Mouse (Mus musculus): ENCODE results near the gene Amz1. TPM values are rescaled to one million over a fixed set of nuclear protein-coding genes. Genes with fewer than 3 reads are reported as not detected.

The Amz1 gene
- polyA plus RNA-seq, 1 experiment from 2014 or later: 0.65 TPM

DNA sequence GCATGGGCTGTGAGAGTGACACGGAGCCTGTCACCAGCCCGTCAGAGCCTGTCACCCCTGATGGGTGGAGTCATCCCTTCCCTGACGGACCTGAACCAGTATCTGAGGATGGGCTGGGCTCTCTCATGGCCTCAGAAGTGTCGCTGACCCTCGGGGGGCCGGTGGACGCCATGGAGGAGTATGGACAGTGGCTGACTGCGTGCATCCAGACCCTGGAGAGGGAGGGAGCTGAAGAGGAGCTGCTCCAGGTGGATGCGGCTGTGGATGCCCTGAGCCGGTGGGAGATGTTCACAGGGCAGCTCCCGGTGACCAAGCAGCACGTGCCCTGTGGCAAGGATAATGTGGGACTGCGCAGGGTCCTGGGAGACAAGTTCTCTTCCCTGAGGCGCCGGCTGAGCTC, 28.1 kb downstream of the Amz1 start:
- Histone ChIP-seq H3K9ac (ENCODE audit: low read length) (no peak overlapping the region), H3K27me3 (ENCODE audit: control insufficient read depth, insufficient read depth, low read length) (no peaks in the 10 kb centered on the region), H3K36me3 (ENCODE audit: control insufficient read depth, insufficient read depth, low read length) (no peaks in the 10 kb centered on the region), H3K4me3 (ENCODE audit: low read depth, low read length) (no peak overlapping the region), H3K27ac (replicated peaks) (no peak overlapping the region), H3K4me2 (replicated peaks; ENCODE audit: low read depth) (no peak overlapping the region), H3K4me1 (replicated peaks; ENCODE audit: control insufficient read depth, insufficient read depth) (peaks cover 6% of the 10 kb centered on the region), H3K9me3 (ENCODE audit: control insufficient read depth, low read length) (no peaks in the 10 kb centered on the region)
- no peak for TF ChIP-seq CTCF (IDR thresholded peaks at IDR 0.05; ENCODE audit: low read depth)
- TF ChIP-seq EP300 (optimal IDR thresholded peaks at IDR 0.05): no peak
- 93% methylated on average over 15 of the region's 15 CpGs for WGBS
- no peak for ATAC-seq (ENCODE audit: low FRiP score, low TSS enrichment)
- DNase-seq (ENCODE audit: low spot score): no peak

- Histone ChIP-seq H3K4me1 (replicated peaks; ENCODE audit: control insufficient read depth, insufficient read depth) (peaks cover 6% of the 10 kb centered on the region), H3K36me3 (ENCODE audit: control insufficient read depth, insufficient read depth, low read length) (no peaks in the 10 kb centered on the region), H3K9me3 (ENCODE audit: control insufficient read depth, low read length) (no peaks in the 10 kb centered on the region), H3K27me3 (ENCODE audit: control insufficient read depth, insufficient read depth, low read length) (no peaks in the 10 kb centered on the region), H3K4me3 (ENCODE audit: low read depth, low read length) (no peak overlapping the region), H3K9ac (ENCODE audit: low read length) (no peak overlapping the region), H3K4me2 (replicated peaks; ENCODE audit: low read depth) (no peak overlapping the region), H3K27ac (replicated peaks) (no peak overlapping the region)
- DNase-seq (ENCODE audit: low spot score) (no peak), ATAC-seq (ENCODE audit: low FRiP score, low TSS enrichment) (no peak)
- WGBS: 93% methylated on average over 3 of the region's 3 CpGs
- peak; percentile 61 for TF ChIP-seq CTCF (IDR thresholded peaks at IDR 0.05; ENCODE audit: low read depth)
- TF ChIP-seq EP300 (optimal IDR thresholded peaks at IDR 0.05): no peak
Observed at GRCm38 (mm10) chr5:140752639-140753038, 28.7 kb downstream of the Amz1 start.

- peaks cover 6% of the 10 kb centered on the region for H3K4me1 ChIP-seq (replicated peaks; ENCODE audit: control insufficient read depth, insufficient read depth)
- no peaks in the 10 kb centered on the region for H3K9me3 ChIP-seq (ENCODE audit: control insufficient read depth, low read length)
- H3K4me2 ChIP-seq (replicated peaks; ENCODE audit: low read depth): no peak overlapping the region
- H3K27ac ChIP-seq (replicated peaks): no peak overlapping the region
- H3K4me3 ChIP-seq (ENCODE audit: low read depth, low read length): no peak overlapping the region
- DNase-seq (ENCODE audit: low spot score) (no peak), ATAC-seq (ENCODE audit: low FRiP score, low TSS enrichment) (no peak)
- H3K9ac ChIP-seq (ENCODE audit: low read length): no peak overlapping the region
- no peaks in the 10 kb centered on the region for H3K27me3 ChIP-seq (ENCODE audit: control insufficient read depth, insufficient read depth, low read length)
- H3K36me3 ChIP-seq (ENCODE audit: control insufficient read depth, insufficient read depth, low read length): no peaks in the 10 kb centered on the region
- 67% methylated on average over 5 of the region's 5 CpGs for WGBS
- no peak for TF ChIP-seq CTCF (IDR thresholded peaks at IDR 0.05; ENCODE audit: low read depth)
- no peak for TF ChIP-seq EP300 (optimal IDR thresholded peaks at IDR 0.05)
Observed at GRCm38 (mm10) chr5:140753223-140753622, 29.3 kb downstream of the Amz1 start.

GRCm38 (mm10) chr5:140758864-140759263, 34.9 kb downstream of the Amz1 start:
- peaks cover 21% of the 10 kb centered on the region for H3K36me3 ChIP-seq (ENCODE audit: control insufficient read depth, insufficient read depth, low read length)
- WGBS: 84% methylated on average over 8 of the region's 8 CpGs
- H3K9me3 ChIP-seq (ENCODE audit: control insufficient read depth, low read length): no peaks in the 10 kb centered on the region
- H3K27ac ChIP-seq (replicated peaks): no peak overlapping the region
- no peaks in the 10 kb centered on the region; the same call in 1 of the 2 replicates for H3K4me1 ChIP-seq (replicated peaks; ENCODE audit: control insufficient read depth, insufficient read depth)
- no peak overlapping the region for H3K4me3 ChIP-seq (ENCODE audit: low read depth, low read length)
- no peak overlapping the region for H3K9ac ChIP-seq (ENCODE audit: low read length)
- DNase-seq (ENCODE audit: low spot score) (no peak), ATAC-seq (ENCODE audit: low FRiP score, low TSS enrichment) (no peak)
- no peaks in the 10 kb centered on the region for H3K27me3 ChIP-seq (ENCODE audit: control insufficient read depth, insufficient read depth, low read length)
- no peak for TF ChIP-seq CTCF (IDR thresholded peaks at IDR 0.05; ENCODE audit: low read depth)
- TF ChIP-seq EP300 (optimal IDR thresholded peaks at IDR 0.05): no peak
- H3K4me2 ChIP-seq (replicated peaks; ENCODE audit: low read depth): no peak overlapping the region

GRCm38 (mm10) chr5:140762540-140762939, 38.6 kb downstream of the Amz1 start:
- Histone ChIP-seq H3K27ac (replicated peaks) (no peak overlapping the region), H3K9ac (ENCODE audit: low read length) (no peak overlapping the region), H3K4me3 (ENCODE audit: low read depth, low read length) (no peak overlapping the region), H3K4me1 (replicated peaks; ENCODE audit: control insufficient read depth, insufficient read depth) (no peaks in the 10 kb centered on the region; the same call in 1 of the 2 replicates), H3K9me3 (ENCODE audit: control insufficient read depth, low read length) (no peaks in the 10 kb centered on the region), H3K36me3 (ENCODE audit: control insufficient read depth, insufficient read depth, low read length) (peaks cover 21% of the 10 kb centered on the region), H3K27me3 (ENCODE audit: control insufficient read depth, insufficient read depth, low read length) (no peaks in the 10 kb centered on the region), H3K4me2 (replicated peaks; ENCODE audit: low read depth) (no peak overlapping the region)
- 76% methylated on average over 4 of the region's 4 CpGs for WGBS
- TF ChIP-seq EP300 (optimal IDR thresholded peaks at IDR 0.05) (no peak), CTCF (IDR thresholded peaks at IDR 0.05; ENCODE audit: low read depth) (no peak)
- ATAC-seq (ENCODE audit: low FRiP score, low TSS enrichment): no peak
- no peak for DNase-seq (ENCODE audit: low spot score)

GRCm38 (mm10) chr5:140764921-140765613, 41.1 kb downstream of the Amz1 start:
- Histone ChIP-seq H3K27me3 (ENCODE audit: control insufficient read depth, insufficient read depth, low read length) (no peaks in the 10 kb centered on the region), H3K27ac (replicated peaks) (peak overlapping the region; percentile 61), H3K36me3 (ENCODE audit: control insufficient read depth, insufficient read depth, low read length) (peaks cover 9% of the 10 kb centered on the region), H3K9me3 (ENCODE audit: control insufficient read depth, low read length) (no peaks in the 10 kb centered on the region), H3K4me1 (replicated peaks; ENCODE audit: control insufficient read depth, insufficient read depth) (peaks cover 10% of the 10 kb centered on the region), H3K9ac (ENCODE audit: low read length) (peak overlapping the region; percentile 18; the same call in 1 of the 2 replicates), H3K4me2 (replicated peaks; ENCODE audit: low read depth) (no peak overlapping the region), H3K4me3 (ENCODE audit: low read depth, low read length) (no peak overlapping the region)
- no peak for TF ChIP-seq EP300 (optimal IDR thresholded peaks at IDR 0.05)
- no peak for TF ChIP-seq CTCF (IDR thresholded peaks at IDR 0.05; ENCODE audit: low read depth)
- 64% methylated on average over 6 of the region's 6 CpGs for WGBS
- DNase-seq (ENCODE audit: low spot score) (no peak), ATAC-seq (ENCODE audit: low FRiP score, low TSS enrichment) (no peak)
